Mouse (Mus musculus): Measurements from ENCODE around the gene Kif27. TPM values are rescaled to one million over a fixed set of nuclear protein-coding genes. Genes with fewer than 3 reads are reported as not detected.

Kif27 gene
- total and polyA plus RNA-seq, 3 experiments = not detected

DNA sequence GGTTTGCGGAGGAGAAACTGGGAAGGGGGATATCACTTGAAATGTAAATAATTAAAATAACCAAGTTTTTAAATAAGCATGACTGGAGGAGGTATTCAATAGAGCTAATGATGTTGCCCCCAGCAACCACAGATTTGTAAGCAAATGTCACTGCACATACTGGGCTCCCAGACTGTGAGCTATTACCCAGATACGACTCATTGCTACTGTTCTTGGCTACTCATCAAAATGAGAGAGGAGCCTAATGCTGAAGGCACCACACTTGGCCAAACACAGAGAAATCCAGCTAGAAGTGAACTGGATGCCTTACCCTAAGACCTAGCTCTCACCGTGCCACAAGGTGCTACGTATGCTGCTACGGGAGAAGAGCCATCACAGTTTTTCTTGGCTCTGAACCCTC is 24.8 kb downstream of the Kif27 start:
- no peak for TF ChIP-seq PAX5 (IDR thresholded peaks at IDR 0.05; ENCODE audit: low read length)
- TF ChIP-seq UBTF (IDR thresholded peaks at IDR 0.05; ENCODE audit: low read depth, low read length) = no peak
- TF ChIP-seq MYC (IDR thresholded peaks at IDR 0.05; ENCODE audit: low read depth, low read length) = no peak
- TF ChIP-seq JUN (IDR thresholded peaks at IDR 0.05; ENCODE audit: insufficient read depth, low read depth, low read length) = no peak
- TF ChIP-seq MXI1 (IDR thresholded peaks at IDR 0.05; ENCODE audit: low read depth, low read length) = no peak
- TF ChIP-seq ZNF384 (IDR thresholded peaks at IDR 0.05; ENCODE audit: low read depth, low read length) = no peak
- TF ChIP-seq TCF12 (IDR thresholded peaks at IDR 0.05; ENCODE audit: low read depth, low read length) = no peak
- no peak for TF ChIP-seq RCOR1 (conservative IDR thresholded peaks at IDR 0.05; ENCODE audit: low read depth, low read length)
- TF ChIP-seq IRF4 (IDR thresholded peaks at IDR 0.05; ENCODE audit: low read depth, low read length) = no peak
- TF ChIP-seq EP300 (IDR thresholded peaks at IDR 0.05; ENCODE audit: low read length) = no peak
- TF ChIP-seq CTCF (conservative IDR thresholded peaks at IDR 0.05 in 1 of 2, IDR thresholded peaks at IDR 0.05 in 1 of 2; ENCODE audit: low read depth in 2 of 2, low read length in 2 of 2) = no peak
- TF ChIP-seq CHD1 (IDR thresholded peaks at IDR 0.05; ENCODE audit: low read depth, low read length) = no peak
- TF ChIP-seq RAD21 (IDR thresholded peaks at IDR 0.05; ENCODE audit: low read depth, low read length) = no peak
- no peak for TF ChIP-seq USF2 (conservative IDR thresholded peaks at IDR 0.05; ENCODE audit: low read depth, low read length)
- no peak for TF ChIP-seq POLR2A (IDR thresholded peaks at IDR 0.05; ENCODE audit: low read depth, low read length)
- no peak for TF ChIP-seq SMC3 (IDR thresholded peaks at IDR 0.05; ENCODE audit: low read depth, low read length)
- TF ChIP-seq POLR2AphosphoS2 (IDR thresholded peaks at IDR 0.05; ENCODE audit: low read depth, low read length) = no peak
- no peak for TF ChIP-seq ZKSCAN1 (IDR thresholded peaks at IDR 0.05; ENCODE audit: borderline replicate concordance, low read depth, low read length)
- dilution Hi-C loops (cut with MboI; ENCODE audit: extremely low pct_ligation_motif_present, extremely low pct_unique_long_range_greater_than_20kb, low sequenced_read_pairs) = no loop called here
- DNase-seq (ENCODE audit: extremely low read depth) = no peak
- Histone ChIP-seq H3K27ac (ENCODE audit: insufficient read depth, low read depth) (no peak overlapping the region), H3K9me3 (replicated peaks; ENCODE audit: low read length) (no peaks in the 10 kb centered on the region), H3K27me3 (replicated peaks) (no peaks in the 10 kb centered on the region), H3K9ac (ENCODE audit: insufficient read depth, low read depth) (no peak overlapping the region), H3K4me1 (ENCODE audit: control insufficient read depth in 1 of 2, insufficient read depth in 2 of 2) (no peaks in the 10 kb centered on the region), H3K79me2 (replicated peaks; ENCODE audit: control insufficient read depth, extremely low read depth, insufficient read depth, poor library complexity, severe bottlenecking) (no peaks in the 10 kb centered on the region), H3K36me3 (replicated peaks in 1 of 2; ENCODE audit: control insufficient read depth in 1 of 2, insufficient read depth in 1 of 2, low read length in 1 of 2) (no peaks in the 10 kb centered on the region), H3K4me2 (ENCODE audit: insufficient read depth, low read depth, poor library complexity, severe bottlenecking) (no peak overlapping the region), H3K4me3 (replicated peaks in 1 of 3; ENCODE audit: low read depth in 2 of 3, low read length in 2 of 3, poor library complexity in 1 of 3) (no peak overlapping the region)
- in situ Hi-C loops (cut with MboI; ENCODE audit: low pct_ligation_motif_present, low pct_unique_long_range_greater_than_20kb, low sequenced_read_pairs) = no loop called here

DNA sequence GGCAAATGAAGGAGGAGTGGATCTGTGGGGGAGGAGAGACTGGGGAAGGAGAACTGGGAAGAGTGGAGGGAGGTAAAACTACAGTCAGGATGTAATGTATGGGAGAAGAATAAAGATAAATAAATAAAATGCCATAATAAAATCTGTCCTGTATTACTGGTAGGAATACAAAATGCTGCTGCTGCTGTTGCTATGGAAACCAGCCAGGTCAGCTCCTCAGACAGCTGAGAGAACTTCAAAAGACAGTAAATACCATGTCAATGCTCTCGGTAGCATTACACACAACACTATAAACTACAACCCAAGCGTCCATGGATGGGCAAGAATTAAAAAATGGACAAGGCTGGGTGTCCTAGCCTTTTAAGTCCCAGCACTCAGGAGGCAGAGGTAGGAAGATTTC is 41.2 kb downstream of the Kif27 start:
- H3K9me3 ChIP-seq (replicated peaks; ENCODE audit: low read length) = no peaks in the 10 kb centered on the region
- no peaks in the 10 kb centered on the region for H3K79me2 ChIP-seq (replicated peaks; ENCODE audit: control insufficient read depth, extremely low read depth, insufficient read depth, poor library complexity, severe bottlenecking)
- no peaks in the 10 kb centered on the region for H3K36me3 ChIP-seq (replicated peaks in 1 of 2; ENCODE audit: control insufficient read depth in 1 of 2, insufficient read depth in 1 of 2, low read length in 1 of 2)
- H3K4me2 ChIP-seq (ENCODE audit: insufficient read depth, low read depth, poor library complexity, severe bottlenecking) = no peak overlapping the region
- no peaks in the 10 kb centered on the region for H3K4me1 ChIP-seq (ENCODE audit: control insufficient read depth in 1 of 2, insufficient read depth in 2 of 2)
- no peaks in the 10 kb centered on the region for H3K27me3 ChIP-seq (replicated peaks)
- H3K4me3 ChIP-seq (replicated peaks in 1 of 3; ENCODE audit: low read depth in 2 of 3, low read length in 2 of 3, poor library complexity in 1 of 3) = no peak overlapping the region
- no peak overlapping the region for H3K9ac ChIP-seq (ENCODE audit: insufficient read depth, low read depth)
- H3K27ac ChIP-seq (ENCODE audit: insufficient read depth, low read depth) = no peak overlapping the region
- in situ Hi-C loops (cut with MboI; ENCODE audit: low pct_ligation_motif_present, low pct_unique_long_range_greater_than_20kb, low sequenced_read_pairs) = no loop called here
- no peak for DNase-seq (ENCODE audit: extremely low read depth)
- TF ChIP-seq MYC (IDR thresholded peaks at IDR 0.05; ENCODE audit: low read depth, low read length) = no peak
- no peak for TF ChIP-seq CHD2 (IDR thresholded peaks at IDR 0.05; ENCODE audit: low read length)
- dilution Hi-C loops (cut with MboI; ENCODE audit: extremely low pct_ligation_motif_present, extremely low pct_unique_long_range_greater_than_20kb, low sequenced_read_pairs) = no loop called here

Measured in CH12.LX (cell line).